20 mouse cellular contexts compared by ENCODE assay signal in genomic region chr4:127172119-127172518, GRCm38 (mm10). TPM values are rescaled to one million over a fixed set of nuclear protein-coding genes. Genes with fewer than 3 reads are reported as not detected.
A peak's percentile ranks its signal among the peaks of the same experiment; 100 is the strongest.
DNase-seq lines count a peak whose midpoint lies in the region; ATAC-seq and TF ChIP-seq lines count a peak whose summit lies in the region.
"Had no signal": no experiment of that assay in that cellular context is flagged by ENCODE, and none has a peak within 500 bp of the region (broad histone marks: within the 10 kb centered on the region; RNA-seq: fewer than 3 reads in every experiment).

No protein-coding gene starts in this region.

- no peak for ATAC-seq in cerebellum, adult (ENCODE audit: insufficient number of reproducible peaks, low FRiP score, low TSS enrichment)
- ATAC-seq in neural tube, embryonic 12.5 days (ENCODE audit: low FRiP score, low read depth), result no peak
- ATAC-seq: lung, postnatal 0 days had no signal

- H3K4me3 ChIP-seq in layer of hippocampus, adult 2 months, result peak overlapping the region; percentile 51
- no peak overlapping the region for H3K4me3 ChIP-seq in neural tube, embryonic 12.5 days
- H3K4me3 ChIP-seq in kidney, adult 2 months (ENCODE audit: insufficient read depth, low read depth, low read length), result no peak overlapping the region
- H3K4me3 ChIP-seq: embryonic facial prominence, embryonic 15.5 days; liver, embryonic 15.5 days; megakaryocyte, embryonic 14.5 days had no signal

- DNase-seq in cerebellum, adult 9-10 months, result peak; percentile 52
- DNase-seq in layer of hippocampus, adult 2 months (ENCODE audit: low spot score in 2 of 2), result no peak
- no peak for DNase-seq in layer of hippocampus, postnatal 25 days (ENCODE audit: extremely low spot score in 1 of 2, low spot score in 1 of 2)
- DNase-seq in neural tube, embryonic 10.5 days (ENCODE audit: extremely low spot score, low spot score), result no peak
- DNase-seq in kidney, adult 2 months, result no peak
- no peak for DNase-seq in lung, postnatal 10 days
- DNase-seq: adrenal gland, postnatal 10 days; embryo, embryonic 11 days; gastrocnemius, postnatal 25 days; kidney, adult 9 months; kidney, postnatal 4 days; right cerebral cortex, adult 18-20 months; spleen, adult 18-20 months; thymus, adult 2 months had no signal

- no peaks in the 10 kb centered on the region for H3K36me3 ChIP-seq in neural tube, embryonic 12.5 days
- no peaks in the 10 kb centered on the region for H3K36me3 ChIP-seq in kidney, adult 2 months (ENCODE audit: control insufficient read depth, insufficient read depth, low read length)
- H3K36me3 ChIP-seq: embryonic facial prominence, embryonic 15.5 days; liver, embryonic 15.5 days had no signal

- no peak for TF ChIP-seq POLR2A in kidney, adult 2 months (IDR thresholded peaks at IDR 0.05; ENCODE audit: low read depth, low read length)

- no peak for TF ChIP-seq CTCF in layer of hippocampus, adult 2 months (conservative IDR thresholded peaks at IDR 0.05)
- TF ChIP-seq CTCF in kidney, adult 2 months (conservative IDR thresholded peaks at IDR 0.05; ENCODE audit: insufficient read depth, insufficient read length, low read depth, low read length), result no peak

- peaks cover 40% of the 10 kb centered on the region for H3K27me3 ChIP-seq in neural tube, embryonic 12.5 days (replicated peaks)
- H3K27me3 ChIP-seq in kidney, adult 2 months (replicated peaks; ENCODE audit: control insufficient read depth, insufficient read depth, low read length), result peaks cover 1% of the 10 kb centered on the region; the same call in 1 of the 2 replicates

- H3K9ac ChIP-seq in neural tube, embryonic 12.5 days, result no peak overlapping the region
- H3K9ac ChIP-seq: embryonic facial prominence, embryonic 15.5 days; liver, embryonic 15.5 days had no signal

- peak overlapping the region; percentile 96 for H3K27ac ChIP-seq in layer of hippocampus, adult 2 months
- no peak overlapping the region for H3K27ac ChIP-seq in neural tube, embryonic 12.5 days
- no peak overlapping the region for H3K27ac ChIP-seq in kidney, adult 2 months (ENCODE audit: insufficient read depth, low read depth, low read length)
- H3K27ac ChIP-seq: embryonic facial prominence, embryonic 15.5 days; liver, embryonic 15.5 days had no signal

- whole genome bisulfite sequencing in neural tube, embryonic 12.5 days, result 25% methylated on average over 7 of the region's 7 CpGs
- 23% methylated on average over 7 of the region's 7 CpGs for WGBS in kidney, adult 2 months

- peak overlapping the region; percentile 18; the same call in 1 of the 2 replicates for H3K4me2 ChIP-seq in neural tube, embryonic 12.5 days (replicated peaks)
- H3K4me2 ChIP-seq: embryonic facial prominence, embryonic 15.5 days; liver, embryonic 15.5 days had no signal

- no peaks in the 10 kb centered on the region for H3K9me3 ChIP-seq in neural tube, embryonic 12.5 days
- H3K9me3 ChIP-seq: embryonic facial prominence, embryonic 15.5 days; liver, embryonic 15.5 days; megakaryocyte, embryonic 14.5 days had no signal

- peaks cover 39% of the 10 kb centered on the region for H3K4me1 ChIP-seq in neural tube, embryonic 12.5 days
- H3K4me1 ChIP-seq in kidney, adult 2 months (ENCODE audit: control insufficient read depth, insufficient read depth, low read length), result no peaks in the 10 kb centered on the region

RNA-seq across cellular contexts. Expression of gene Dlgap3, which starts 3.1 kb away (rescaled TPM):
- total RNA-seq in layer of hippocampus, adult 2 months (2021), result 100 to 1,000 TPM; 283 to 292 TPM
- 100 to 1,000 TPM; 286 to 291 TPM for total RNA-seq in layer of hippocampus, postnatal 25 days (2021)
- polyA plus RNA-seq in neural tube, embryonic 12.5 days (2016; fragmentation: Nextera tagmentation; extraction: Ambion mirVana), result 10.8 and 11.7 TPM in 2 replicates
- 0.19 and 0.27 TPM in 2 replicates for polyA plus RNA-seq in kidney, adult 2 months (2012; rRNA removed)

RNA-seq across cellular contexts. Expression of gene Tmem35b, which starts 48.6 kb away (rescaled TPM):
- 1 to 10 TPM; 5.5 to 5.8 TPM for total RNA-seq in layer of hippocampus, adult 2 months (2021)
- 1 to 10 TPM; 3.3 to 4.9 TPM for total RNA-seq in layer of hippocampus, postnatal 25 days (2021)
- polyA plus RNA-seq in neural tube, embryonic 12.5 days (2016; fragmentation: Nextera tagmentation; extraction: Ambion mirVana), result 13.9 and 15.4 TPM in 2 replicates
- 28.6 and 29.0 TPM in 2 replicates for polyA plus RNA-seq in kidney, adult 2 months (2012; rRNA removed)
